Mouse (Mus musculus) CH12.LX (cell line): ENCODE results near the gene Sppl2b. TPM values are rescaled to one million over a fixed set of nuclear protein-coding genes. Genes with fewer than 3 reads are reported as not detected.

Experiments used
- DNase-seq: peaks from one replicate; pipeline ENCODE4 v3.0.0-alpha.2; 2013; ENCODE audit errors: extremely low read depth
- H3K27ac ChIP-seq: 2 replicates; pipeline ENCODE4 v1.5.1; 2012; ENCODE audit warnings: low read depth, mild to moderate bottlenecking, control low read depth, moderate library complexity; ENCODE audit not compliant: insufficient read depth
- H3K27me3 ChIP-seq: replicated peaks from 2 replicates; pipeline ENCODE3; 2012; ENCODE audit warnings: inconsistent platforms
- H3K36me3 ChIP-seq, 2 experiments: replicated peaks in 1 of 2; 2 replicates each; pipeline versions ENCODE3 to v1.6.1; 2012; ENCODE audit warnings: inconsistent platforms in 1 of 2, low read length in 1 of 2, mild to moderate bottlenecking in 1 of 2, mixed read lengths in 1 of 2, moderate library complexity in 1 of 2; ENCODE audit not compliant: control insufficient read depth in 1 of 2, insufficient read depth in 1 of 2
- H3K4me1 ChIP-seq, 2 experiments: 2 replicates each; pipeline ENCODE4 v1.6.1; 2012; ENCODE audit warnings: inconsistent platforms in 1 of 2, moderate library complexity in 1 of 2; ENCODE audit not compliant: insufficient read depth in 2 of 2, control insufficient read depth in 1 of 2
- H3K4me2 ChIP-seq: 2 replicates; pipeline ENCODE4 v1.6.1; 2012; ENCODE audit warnings: low read depth, mild to moderate bottlenecking, control low read depth; ENCODE audit not compliant: poor library complexity, insufficient read depth, severe bottlenecking
- H3K4me3 ChIP-seq, 3 experiments: fragments of 150-350 bp in 1 of 3; sonication (generic) in 1 of 3; replicated peaks in 1 of 3; 2 replicates each; pipeline versions ENCODE3 to v1.5.1; 2011 to 2012; ENCODE audit warnings: low read depth in 2 of 3, low read length in 2 of 3, mild to moderate bottlenecking in 2 of 3, moderate library complexity in 2 of 3, control low read depth in 1 of 3, improper control_type of control experiment in 1 of 3, inconsistent platforms in 1 of 3, mixed read lengths in 1 of 3; ENCODE audit not compliant: poor library complexity in 1 of 3
- H3K79me2 ChIP-seq: replicated peaks from 2 replicates; pipeline ENCODE4 v1.6.1; 2012; ENCODE audit warnings: mild to moderate bottlenecking, moderate library complexity; ENCODE audit not compliant: control insufficient read depth, poor library complexity, insufficient read depth, severe bottlenecking; ENCODE audit errors: extremely low read depth
- H3K9ac ChIP-seq: 2 replicates; pipeline ENCODE4 v1.6.1; 2012; ENCODE audit warnings: low read depth, mild to moderate bottlenecking, control low read depth, moderate library complexity; ENCODE audit not compliant: insufficient read depth
- H3K9me3 ChIP-seq: replicated peaks from 2 replicates; pipeline ENCODE3; 2012; ENCODE audit warnings: low read length, inconsistent platforms, mixed read lengths
- CHD1 ChIP-seq: IDR thresholded peaks from 2 replicates; pipeline ENCODE4 v1.6.1; 2012; ENCODE audit warnings: low read depth, low read length, improper control_type of control experiment, inconsistent platforms
- CHD2 ChIP-seq: IDR thresholded peaks from 2 replicates; pipeline ENCODE4 v1.6.1; 2011; ENCODE audit warnings: low read length, improper control_type of control experiment
- E2F4 ChIP-seq: IDR thresholded peaks from 2 replicates; pipeline ENCODE4 v1.6.1; 2011; ENCODE audit warnings: low read depth, low read length, improper control_type of control experiment; ENCODE audit not compliant: insufficient replicate concordance
- IRF4 ChIP-seq: IDR thresholded peaks from 2 replicates; pipeline ENCODE4 v1.6.1; 2014; ENCODE audit warnings: low read depth, mild to moderate bottlenecking, inconsistent platforms, low read length, improper control_type of control experiment
- JUND ChIP-seq: conservative IDR thresholded peaks from 2 replicates; pipeline ENCODE4 v1.6.1; 2011; ENCODE audit warnings: low read depth, low read length, improper control_type of control experiment
- MAFK ChIP-seq: IDR thresholded peaks from 2 replicates; pipeline ENCODE4 v1.6.1; 2011; ENCODE audit warnings: low read length, improper control_type of control experiment; ENCODE audit not compliant: insufficient replicate concordance
- MAX ChIP-seq: IDR thresholded peaks from 2 replicates; pipeline ENCODE4 v1.6.1; 2011; ENCODE audit warnings: low read length, improper control_type of control experiment
- MAZ ChIP-seq: IDR thresholded peaks from 2 replicates; pipeline ENCODE4 v1.6.1; 2012; ENCODE audit warnings: low read depth, mild to moderate bottlenecking, inconsistent platforms, low read length, improper control_type of control experiment, moderate library complexity
- MEF2A ChIP-seq: IDR thresholded peaks from 2 replicates; pipeline ENCODE4 v1.6.1; 2014; ENCODE audit warnings: low read depth, mild to moderate bottlenecking, inconsistent platforms, low read length, improper control_type of control experiment, borderline replicate concordance
- NRF1 ChIP-seq: IDR thresholded peaks from 2 replicates; pipeline ENCODE4 v1.6.1; 2014; ENCODE audit warnings: low read depth, mild to moderate bottlenecking, inconsistent platforms, low read length, improper control_type of control experiment, moderate library complexity
- PAX5 ChIP-seq: IDR thresholded peaks from 2 replicates; pipeline ENCODE4 v1.6.1; 2012; ENCODE audit warnings: low read length, inconsistent platforms, mixed read lengths
- ZKSCAN1 ChIP-seq: IDR thresholded peaks from 2 replicates; pipeline ENCODE4 v1.6.1; 2012; ENCODE audit warnings: low read depth, inconsistent platforms, low read length, improper control_type of control experiment, borderline replicate concordance
- ZNF384 ChIP-seq: IDR thresholded peaks from 2 replicates; pipeline ENCODE4 v1.6.1; 2012; ENCODE audit warnings: low read depth, low read length, improper control_type of control experiment, inconsistent platforms
- dilution Hi-C: fragments of 300-500 bp; cut with MboI; formaldehyde crosslinking; loops from 2 replicates; pipeline ENCODE4 v1.14.3; 2020; ENCODE audit warnings: low sequenced_read_pairs; ENCODE audit not compliant: extremely low pct_unique_long_range_greater_than_20kb, extremely low pct_ligation_motif_present
- in situ Hi-C: fragments of 300-500 bp; cut with MboI; formaldehyde crosslinking; loops from 3 replicates; pipeline ENCODE4 v1.14.3; 2019; ENCODE audit warnings: low sequenced_read_pairs, low pct_ligation_motif_present, low pct_unique_long_range_greater_than_20kb, mixed read lengths
- polyA plus RNA-seq: library from polyadenylated mRNA; unstranded; fragments of >175 nt; gene quantifications from 2 replicates; pipeline ENCODE4 v1.2.1, GENCODE M21; 2012; ENCODE audit warnings: low read depth; ENCODE audit not compliant: insufficient read length
- total RNA-seq, 2 experiments: library from RNA; depleted of rRNA; stranded (reverse); fragments of 300-350 nt in 1 of 2; fragments of >200 nt in 1 of 2; gene quantifications; 2 replicates each; pipeline ENCODE4 v1.2.3; 2012 to 2014

Sppl2b gene
- total and polyA plus RNA-seq, 3 experiments = 13.8 to 24.1 (median 19.0) TPM

GRCm38 (mm10) chr10:80911891-80912290 lies 56.8 kb downstream of the Sppl2b start:
- Histone ChIP-seq H3K27me3 (no peaks in the 10 kb centered on the region), H3K9ac (no peak overlapping the region), H3K9me3 (no peaks in the 10 kb centered on the region), H3K79me2 (no peaks in the 10 kb centered on the region), H3K36me3 (peaks cover 16 to 91% of the 10 kb centered on the region in 2 experiments), H3K27ac (no peak overlapping the region), H3K4me2 (no peak overlapping the region), H3K4me1 (peaks cover 9 to 11% of the 10 kb centered on the region in 2 experiments; a peak in 2 of 4 replicates), H3K4me3 (no peak overlapping the region)
- no peak for DNase-seq
- in situ Hi-C loops = no loop called here
- TF ChIP-seq CHD2 (no peak), ZKSCAN1 (peak; percentile 70)
- TF ChIP-seq, all 38 proteins: peak for 1
- dilution Hi-C loops = no loop called here

- H3K4me3 ChIP-seq = no peak overlapping the region
- peaks cover 10 to 75% of the 10 kb centered on the region in 2 experiments for H3K36me3 ChIP-seq
- DNase-seq = no peak
- H3K27me3 ChIP-seq = peaks cover under 1% of the 10 kb centered on the region
- H3K4me2 ChIP-seq = no peak overlapping the region
- no peak for TF ChIP-seq PAX5
- TF ChIP-seq JUND = no peak
- TF ChIP-seq CHD1 = no peak
- no peak for TF ChIP-seq MAZ
- no peak for TF ChIP-seq MAFK
- no peak for TF ChIP-seq ZKSCAN1
- no peak for TF ChIP-seq MAX
- TF ChIP-seq NRF1 = no peak
- TF ChIP-seq MEF2A = no peak
- no peak for TF ChIP-seq ZNF384
- TF ChIP-seq E2F4 = no peak
- no peak for TF ChIP-seq IRF4
- dilution Hi-C loops (no loop called here), in situ Hi-C loops (no loop called here)
- H3K9me3 ChIP-seq = no peaks in the 10 kb centered on the region
- peaks cover 11 to 15% of the 10 kb centered on the region in 2 experiments; a peak in 3 of 4 replicates for H3K4me1 ChIP-seq
- no peaks in the 10 kb centered on the region for H3K79me2 ChIP-seq
- H3K27ac ChIP-seq = no peak overlapping the region
- no peak overlapping the region for H3K9ac ChIP-seq
These were observed 58.4 kb downstream of the Sppl2b start for GRCm38 (mm10) chr10:80913364-80914011.

- Histone ChIP-seq H3K27ac (no peak overlapping the region), H3K9ac (no peak overlapping the region), H3K9me3 (no peaks in the 10 kb centered on the region), H3K4me3 (no peak overlapping the region), H3K4me2 (no peak overlapping the region), H3K79me2 (no peaks in the 10 kb centered on the region), H3K4me1 (peaks cover 10 to 16% of the 10 kb centered on the region in 2 experiments; a peak in 3 of 4 replicates), H3K27me3 (peaks cover 8% of the 10 kb centered on the region), H3K36me3 (peaks cover 5 to 68% of the 10 kb centered on the region in 2 experiments)
- in situ Hi-C loops = no loop called here
- dilution Hi-C loops = no loop called here
- no peak for DNase-seq
- no peak for TF ChIP-seq CHD2
- no peak for TF ChIP-seq MAFK
These were observed 59.2 kb downstream of the Sppl2b start for GRCm38 (mm10) chr10:80914253-80914656.
